Mouse (Mus musculus) ES-E14 (cell line): ENCODE results near the gene Fbh1. TPM values are rescaled to one million over a fixed set of nuclear protein-coding genes. Genes with fewer than 3 reads are reported as not detected.

ENCODE experiments used
- DNase-seq: peaks from one replicate; pipeline ENCODE4 v3.0.0-alpha.2; 2013; ENCODE audit warnings: low read depth, low spot score
- H3K27ac ChIP-seq: 2 replicates; pipeline ENCODE4 v1.5.1; 2012; ENCODE audit warnings: low read depth, mild to moderate bottlenecking, low read length, moderate library complexity, mixed read lengths; ENCODE audit not compliant: poor library complexity, insufficient read depth, severe bottlenecking
- H3K36me3 ChIP-seq: 2 replicates; pipeline ENCODE4 v1.6.1; 2012; ENCODE audit warnings: mild to moderate bottlenecking, low read length, moderate library complexity, mixed read lengths; ENCODE audit not compliant: control insufficient read depth, poor library complexity, insufficient read depth, severe bottlenecking
- H3K4me1 ChIP-seq, 2 experiments: fragments of 150-350 bp in 1 of 2; sonication (generic) in 1 of 2; 2 replicates each; pipeline ENCODE4 v1.6.1; 2012; ENCODE audit warnings: low read length in 2 of 2, mild to moderate bottlenecking in 1 of 2, mixed read lengths in 1 of 2; ENCODE audit not compliant: control insufficient read depth in 2 of 2, insufficient read depth in 2 of 2, poor library complexity in 1 of 2
- H3K4me3 ChIP-seq, 2 experiments: fragments of 150-350 bp in 1 of 2; sonication (generic) in 1 of 2; 2 replicates each; pipeline ENCODE4 v1.5.1; 2012; ENCODE audit warnings: low read length in 2 of 2, low read depth in 1 of 2, mild to moderate bottlenecking in 1 of 2, mixed read lengths in 1 of 2; ENCODE audit not compliant: insufficient read depth in 1 of 2, poor library complexity in 1 of 2, severe bottlenecking in 1 of 2
- H3K9ac ChIP-seq: 2 replicates; pipeline ENCODE4 v1.6.1; 2012; ENCODE audit warnings: low read depth, mild to moderate bottlenecking, low read length, mixed read lengths; ENCODE audit not compliant: poor library complexity, insufficient read depth, severe bottlenecking
- H3K9me3 ChIP-seq: fragments of 150-350 bp; sonication (generic); 2 replicates; pipeline ENCODE4 v1.6.1; 2012; ENCODE audit warnings: low read depth, mild to moderate bottlenecking, low read length; ENCODE audit not compliant: control insufficient read depth, insufficient read depth
- CHD2 ChIP-seq: IDR thresholded peaks from 2 replicates; pipeline ENCODE4 v1.6.1; 2014; ENCODE audit warnings: mild to moderate bottlenecking, low read depth, low read length, inconsistent platforms
- HCFC1 ChIP-seq: IDR thresholded peaks from 2 replicates; pipeline ENCODE4 v1.6.1; 2012; ENCODE audit warnings: low read length, inconsistent platforms, borderline replicate concordance; ENCODE audit not compliant: insufficient read depth
- MAFK ChIP-seq: IDR thresholded peaks from 2 replicates; pipeline ENCODE4 v1.6.1; 2014; ENCODE audit warnings: mild to moderate bottlenecking, low read depth, low read length, inconsistent platforms; ENCODE audit not compliant: insufficient read depth
- ZC3H11A ChIP-seq: IDR thresholded peaks from 2 replicates; pipeline ENCODE4 v1.6.1; 2012; ENCODE audit warnings: low read depth, mild to moderate bottlenecking, inconsistent platforms, low read length, borderline replicate concordance
- ZNF384 ChIP-seq: IDR thresholded peaks from 2 replicates; pipeline ENCODE4 v1.6.1; 2012; ENCODE audit warnings: low read depth, low read length, inconsistent platforms
- in situ Hi-C, 2 experiments: fragments of 600-800 bp; cut with MboI; formaldehyde crosslinking; loops; one replicate each; pipeline ENCODE4 v1.15.1; 2025; ENCODE audit warnings: low sequenced_read_pairs in 2 of 2, inconsistent platforms in 1 of 2; ENCODE audit not compliant: unreplicated experiment in 2 of 2
- total RNA-seq: library from RNA; depleted of rRNA; stranded (reverse); fragments of 300-350 nt; gene quantifications from 2 replicates; pipeline ENCODE4 v1.2.3, GENCODE M21; 2012

The Fbh1 gene
- total RNA-seq, 1 experiment: 51.3 TPM

DNA sequence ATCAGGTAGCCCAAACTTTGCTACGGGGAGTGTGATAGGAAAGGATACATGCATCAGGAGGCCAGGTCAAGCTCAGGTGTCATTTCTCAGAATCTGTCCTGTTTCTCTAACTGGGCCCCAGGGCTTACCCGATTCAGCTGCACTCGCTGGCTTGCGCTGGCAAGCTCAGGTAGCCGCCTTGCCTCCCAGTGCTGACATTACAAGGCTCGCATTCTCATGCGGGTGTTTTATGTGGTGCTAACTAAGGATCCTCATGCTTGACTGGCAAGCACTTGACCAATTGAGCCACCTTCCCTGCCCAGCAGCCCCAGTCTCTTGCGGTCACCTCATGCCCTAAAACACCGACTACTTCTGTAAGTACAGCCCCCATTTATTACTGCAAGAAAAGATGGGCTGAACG, 3.0 kb downstream of the Fbh1 start:
- Histone ChIP-seq H3K9me3 (no peaks in the 10 kb centered on the region), H3K4me1 (peaks cover 0 to 1% of the 10 kb centered on the region in 2 experiments; a peak in 1 of 4 replicates), H3K27ac (no peak overlapping the region), H3K9ac (no peak overlapping the region), H3K4me3 (no peak overlapping the region), H3K36me3 (no peaks in the 10 kb centered on the region)
- in situ Hi-C loops: no loop called here
- no peak for DNase-seq
- no peak for TF ChIP-seq CHD2
- no peak for TF ChIP-seq ZC3H11A
- TF ChIP-seq ZNF384: no peak
- TF ChIP-seq MAFK: no peak
- TF ChIP-seq HCFC1: no peak

DNA sequence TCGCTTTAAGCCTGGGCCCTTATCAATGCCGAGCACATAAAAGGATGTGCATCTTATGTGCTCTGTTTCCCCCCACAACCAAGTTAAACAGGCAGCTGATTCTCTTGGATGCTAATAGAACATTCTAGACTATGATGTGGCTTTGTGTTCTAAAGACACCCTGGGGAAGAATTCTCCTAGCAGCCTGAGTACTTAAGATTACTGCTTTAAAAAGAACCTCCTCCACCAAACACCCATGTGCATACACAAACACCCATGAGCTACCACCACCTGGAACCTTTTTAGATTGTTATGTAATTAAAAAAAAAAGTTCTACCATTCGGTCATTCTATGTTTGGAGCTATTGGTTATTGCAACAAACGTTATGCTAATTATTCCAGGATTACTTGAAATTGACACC, 5.0 kb downstream of the Fbh1 start:
- in situ Hi-C loops: no loop called here
- Histone ChIP-seq H3K27ac (no peak overlapping the region), H3K36me3 (no peaks in the 10 kb centered on the region), H3K9ac (no peak overlapping the region), H3K9me3 (no peaks in the 10 kb centered on the region), H3K4me3 (no peak overlapping the region), H3K4me1 (no peaks in the 10 kb centered on the region)
- no peak for DNase-seq
- no peak for TF ChIP-seq HCFC1
- TF ChIP-seq ZC3H11A: no peak
- no peak for TF ChIP-seq MAFK
- TF ChIP-seq CHD2: no peak
- TF ChIP-seq ZNF384: no peak

GRCm38 (mm10) chr2:11771701-11772100, 5.7 kb downstream of the Fbh1 start:
- DNase-seq: no peak

GRCm38 (mm10) chr2:11767161-11767545, 10.2 kb downstream of the Fbh1 start:
- no peak overlapping the region for H3K27ac ChIP-seq
- TF ChIP-seq HCFC1: no peak
- TF ChIP-seq CHD2: no peak
- no peak for TF ChIP-seq ZC3H11A
- TF ChIP-seq ZNF384: no peak
- no peak for TF ChIP-seq MAFK
- no peaks in the 10 kb centered on the region for H3K9me3 ChIP-seq
- H3K36me3 ChIP-seq: peaks cover 8% of the 10 kb centered on the region
- no peak overlapping the region for H3K4me3 ChIP-seq
- in situ Hi-C loops: no loop called here
- no peaks in the 10 kb centered on the region for H3K4me1 ChIP-seq
- H3K9ac ChIP-seq: no peak overlapping the region
- no peak for DNase-seq

More at GRCm38 (mm10) chr2:11771701-11772100, 5.7 kb downstream of the Fbh1 start:
- Histone ChIP-seq H3K4me3 (no peak overlapping the region), H3K27ac (no peak overlapping the region), H3K9me3 (no peaks in the 10 kb centered on the region), H3K9ac (no peak overlapping the region), H3K4me1 (no peaks in the 10 kb centered on the region), H3K36me3 (no peaks in the 10 kb centered on the region; the same call in 1 of the 2 replicates)
- in situ Hi-C loops: no loop called here
- no peak for TF ChIP-seq ZNF384

DNA sequence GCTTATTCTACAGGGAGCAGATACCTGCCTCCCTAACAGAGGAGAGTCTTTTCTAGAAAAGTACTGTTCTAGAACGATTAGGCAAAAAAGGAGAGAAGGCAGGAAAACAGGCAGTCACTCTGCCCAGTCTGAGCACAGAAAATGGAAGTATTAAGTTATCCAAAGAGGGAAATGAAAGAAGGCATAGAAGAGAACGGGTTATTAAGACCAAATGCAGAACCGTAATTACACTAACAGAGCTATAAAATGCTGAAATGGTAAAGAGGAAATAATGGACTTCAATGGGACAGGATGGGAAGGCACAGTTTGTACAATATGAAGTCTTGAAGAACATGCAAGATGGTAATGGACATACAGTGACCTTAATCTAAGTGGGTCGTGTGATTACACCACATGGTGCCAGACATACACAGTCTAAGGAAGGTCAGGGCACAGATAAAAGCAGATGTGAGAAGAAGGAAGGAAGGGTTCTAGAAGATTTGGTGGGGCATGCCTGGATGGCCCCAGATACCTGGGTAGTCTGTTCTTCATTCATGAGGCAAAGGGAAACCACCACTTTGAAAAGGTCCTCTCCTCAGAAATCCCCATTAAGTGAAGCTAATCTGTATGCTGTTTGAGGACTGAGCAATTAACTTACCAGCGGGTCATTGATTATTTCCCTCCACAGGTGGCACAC, 10.8 kb downstream of the Fbh1 start:
- H3K9ac ChIP-seq: no peak overlapping the region
- H3K9me3 ChIP-seq: no peaks in the 10 kb centered on the region
- no peak for TF ChIP-seq CHD2
- no peak for TF ChIP-seq HCFC1
- no peak for TF ChIP-seq ZNF384
- no peak for TF ChIP-seq ZC3H11A
- no peak for TF ChIP-seq MAFK
- H3K36me3 ChIP-seq: peaks cover 10% of the 10 kb centered on the region
- no peaks in the 10 kb centered on the region for H3K4me1 ChIP-seq
- no peak overlapping the region for H3K27ac ChIP-seq
- in situ Hi-C loops: no loop called here
- no peak overlapping the region for H3K4me3 ChIP-seq
- no peak for DNase-seq
